Mouse (Mus musculus) ES-E14 (cell line): ENCODE measurements at regions not wholly inside any gene's neighbourhood (a gene's known extent, or its start where the extent isn't known, plus 50 kb on each side); places are given as distances from the start of the nearest gene placed in this dataset.

Experiments used
- DNase-seq: peaks from one replicate; pipeline ENCODE4 v3.0.0-alpha.2; 2013; ENCODE audit warnings: low read depth, low spot score
- H3K27ac ChIP-seq: 2 replicates; pipeline ENCODE4 v1.5.1; 2012; ENCODE audit warnings: low read depth, mild to moderate bottlenecking, low read length, moderate library complexity, mixed read lengths; ENCODE audit not compliant: poor library complexity, insufficient read depth, severe bottlenecking
- H3K36me3 ChIP-seq: 2 replicates; pipeline ENCODE4 v1.6.1; 2012; ENCODE audit warnings: mild to moderate bottlenecking, low read length, moderate library complexity, mixed read lengths; ENCODE audit not compliant: control insufficient read depth, poor library complexity, insufficient read depth, severe bottlenecking
- H3K4me1 ChIP-seq, 2 experiments: fragments of 150-350 bp in 1 of 2; sonication (generic) in 1 of 2; 2 replicates each; pipeline ENCODE4 v1.6.1; 2012; ENCODE audit warnings: low read length in 2 of 2, mild to moderate bottlenecking in 1 of 2, mixed read lengths in 1 of 2; ENCODE audit not compliant: control insufficient read depth in 2 of 2, insufficient read depth in 2 of 2, poor library complexity in 1 of 2
- H3K4me3 ChIP-seq, 2 experiments: fragments of 150-350 bp in 1 of 2; sonication (generic) in 1 of 2; 2 replicates each; pipeline ENCODE4 v1.5.1; 2012; ENCODE audit warnings: low read length in 2 of 2, low read depth in 1 of 2, mild to moderate bottlenecking in 1 of 2, mixed read lengths in 1 of 2; ENCODE audit not compliant: insufficient read depth in 1 of 2, poor library complexity in 1 of 2, severe bottlenecking in 1 of 2
- H3K9ac ChIP-seq: 2 replicates; pipeline ENCODE4 v1.6.1; 2012; ENCODE audit warnings: low read depth, mild to moderate bottlenecking, low read length, mixed read lengths; ENCODE audit not compliant: poor library complexity, insufficient read depth, severe bottlenecking
- H3K9me3 ChIP-seq: fragments of 150-350 bp; sonication (generic); 2 replicates; pipeline ENCODE4 v1.6.1; 2012; ENCODE audit warnings: low read depth, mild to moderate bottlenecking, low read length; ENCODE audit not compliant: control insufficient read depth, insufficient read depth
- CHD2 ChIP-seq: IDR thresholded peaks from 2 replicates; pipeline ENCODE4 v1.6.1; 2014; ENCODE audit warnings: mild to moderate bottlenecking, low read depth, low read length, inconsistent platforms
- HCFC1 ChIP-seq: IDR thresholded peaks from 2 replicates; pipeline ENCODE4 v1.6.1; 2012; ENCODE audit warnings: low read length, inconsistent platforms, borderline replicate concordance; ENCODE audit not compliant: insufficient read depth
- MAFK ChIP-seq: IDR thresholded peaks from 2 replicates; pipeline ENCODE4 v1.6.1; 2014; ENCODE audit warnings: mild to moderate bottlenecking, low read depth, low read length, inconsistent platforms; ENCODE audit not compliant: insufficient read depth
- ZC3H11A ChIP-seq: IDR thresholded peaks from 2 replicates; pipeline ENCODE4 v1.6.1; 2012; ENCODE audit warnings: low read depth, mild to moderate bottlenecking, inconsistent platforms, low read length, borderline replicate concordance
- ZNF384 ChIP-seq: IDR thresholded peaks from 2 replicates; pipeline ENCODE4 v1.6.1; 2012; ENCODE audit warnings: low read depth, low read length, inconsistent platforms
- in situ Hi-C, 2 experiments: fragments of 600-800 bp; cut with MboI; formaldehyde crosslinking; loops; one replicate each; pipeline ENCODE4 v1.15.1; 2025; ENCODE audit warnings: low sequenced_read_pairs in 2 of 2, inconsistent platforms in 1 of 2; ENCODE audit not compliant: unreplicated experiment in 2 of 2

- no peaks in the 10 kb centered on the region for H3K36me3 ChIP-seq
- no peaks in the 10 kb centered on the region for H3K9me3 ChIP-seq
- DNase-seq = no peak
- in situ Hi-C loops = no loop called here
- no peak overlapping the region for H3K4me3 ChIP-seq
- H3K27ac ChIP-seq = no peak overlapping the region
- no peak overlapping the region for H3K9ac ChIP-seq
- TF ChIP-seq MAFK (no peak), ZC3H11A (no peak)
- H3K4me1 ChIP-seq = peaks cover 0 to 1% of the 10 kb centered on the region in 2 experiments; a peak in 1 of 4 replicates
These were observed 375.2 kb upstream of the Nfe2l3 start for GRCm38 (mm10) chr6:51057229-51057628.

- no peak for DNase-seq
- Histone ChIP-seq H3K4me3 (no peak overlapping the region), H3K27ac (no peak overlapping the region), H3K36me3 (no peaks in the 10 kb centered on the region), H3K4me1 (peaks cover 0 to 1% of the 10 kb centered on the region in 2 experiments; a peak in 1 of 4 replicates), H3K9me3 (no peaks in the 10 kb centered on the region), H3K9ac (no peak overlapping the region)
- in situ Hi-C loops = no loop called here
- TF ChIP-seq CHD2 = no peak
- TF ChIP-seq ZNF384 = no peak
- TF ChIP-seq ZC3H11A = no peak
- TF ChIP-seq HCFC1 = no peak
- 0 out of 2 replicates have a peak, but pooled peaks have one; percentile 21 for TF ChIP-seq MAFK
These were observed 372.3 kb upstream of the Nfe2l3 start for GRCm38 (mm10) chr6:51059923-51060847.

- Histone ChIP-seq H3K4me3 (no peak overlapping the region), H3K9ac (no peak overlapping the region), H3K9me3 (no peaks in the 10 kb centered on the region), H3K36me3 (no peaks in the 10 kb centered on the region), H3K4me1 (peaks cover 0 to 1% of the 10 kb centered on the region in 2 experiments; a peak in 1 of 4 replicates), H3K27ac (no peak overlapping the region)
- in situ Hi-C loops = no loop called here
- DNase-seq = no peak
- TF ChIP-seq CHD2 (no peak), ZC3H11A (no peak), HCFC1 (no peak), MAFK (no peak), ZNF384 (no peak)
These were observed 371.5 kb upstream of the Nfe2l3 start for GRCm38 (mm10) chr6:51060848-51061535.

GRCm38 (mm10) chr6:51065156-51065555 is 367.3 kb upstream of the Nfe2l3 start:
- no peak overlapping the region for H3K27ac ChIP-seq
- no peak for DNase-seq
- H3K9ac ChIP-seq = no peak overlapping the region
- H3K4me3 ChIP-seq = no peak overlapping the region
- H3K4me1 ChIP-seq = no peaks in the 10 kb centered on the region
- no peaks in the 10 kb centered on the region for H3K9me3 ChIP-seq
- H3K36me3 ChIP-seq = no peaks in the 10 kb centered on the region
- TF ChIP-seq CHD2 (no peak), MAFK (no peak), ZC3H11A (no peak), ZNF384 (no peak), HCFC1 (no peak)
- in situ Hi-C loops = no loop called here
